Mouse (Mus musculus) natural killer cell, adult 2 months (primary cell): Measurements from ENCODE around the gene Olfr727.

Experiments
- DNase-seq, 2 experiments: peaks; one replicate each; pipeline ENCODE4 v3.0.0; 2022; ENCODE audit warnings: low spot score in 2 of 2

Olfr727 gene

DNA sequence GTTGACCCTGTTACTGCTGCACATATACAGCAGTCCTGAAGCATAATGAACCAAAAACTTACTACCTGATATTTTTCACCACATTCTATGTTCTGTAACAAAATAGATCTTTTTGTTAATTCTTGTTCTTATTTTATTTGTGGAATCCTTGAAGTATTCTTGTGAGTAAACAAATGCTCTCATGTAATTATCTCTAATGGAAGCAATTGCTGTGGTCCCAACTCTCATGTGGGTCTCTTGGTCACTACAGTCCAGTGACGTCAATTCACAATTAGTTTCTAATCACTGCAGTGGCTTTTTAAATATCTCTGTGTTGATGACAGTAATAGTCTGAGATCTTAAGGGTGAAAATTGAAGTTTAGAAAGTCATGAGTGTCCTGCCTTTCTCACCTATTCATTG is at the start of gene Olfr727:
Gene Olfr727 (plus strand): TSS at position 301 of the 400 bp plus-strand sequence.
- DNase-seq, result no peak

- no peak for DNase-seq
These were observed 32.1 kb upstream of the Olfr727 start, which contains the start of gene Olfr726 for GRCm38 (mm10) chr14:50090853-50091252. TSS of gene Olfr726 (minus strand) at chr14:50090953.

GRCm38 (mm10) chr14:50142580-50142979 is 19.6 kb downstream of the Olfr727 start, which contains the start of gene Olfr728:
TSS of gene Olfr728 (minus strand) at chr14:50142680.
- DNase-seq, result no peak

GRCm38 (mm10) chr14:50152810-50153209 is 29.8 kb downstream of the Olfr727 start, which contains the start of gene Olfr729:
TSS of gene Olfr729 (minus strand) at chr14:50152910.
- DNase-seq, result no peak
